Mouse (Mus musculus) ES-Bruce4 (cell line): ENCODE results near the gene Nox4.

ENCODE experiments used
- EP300 ChIP-seq: IDR thresholded peaks from 2 replicates; pipeline ENCODE4 v1.6.1; 2011; ENCODE audit warnings: low read depth, low read length; ENCODE audit not compliant: insufficient read depth
- POLR2A ChIP-seq: IDR thresholded peaks from one replicate; pipeline ENCODE4 v1.8.1; 2011; ENCODE audit warnings: low read length; ENCODE audit not compliant: insufficient read depth

DNA sequence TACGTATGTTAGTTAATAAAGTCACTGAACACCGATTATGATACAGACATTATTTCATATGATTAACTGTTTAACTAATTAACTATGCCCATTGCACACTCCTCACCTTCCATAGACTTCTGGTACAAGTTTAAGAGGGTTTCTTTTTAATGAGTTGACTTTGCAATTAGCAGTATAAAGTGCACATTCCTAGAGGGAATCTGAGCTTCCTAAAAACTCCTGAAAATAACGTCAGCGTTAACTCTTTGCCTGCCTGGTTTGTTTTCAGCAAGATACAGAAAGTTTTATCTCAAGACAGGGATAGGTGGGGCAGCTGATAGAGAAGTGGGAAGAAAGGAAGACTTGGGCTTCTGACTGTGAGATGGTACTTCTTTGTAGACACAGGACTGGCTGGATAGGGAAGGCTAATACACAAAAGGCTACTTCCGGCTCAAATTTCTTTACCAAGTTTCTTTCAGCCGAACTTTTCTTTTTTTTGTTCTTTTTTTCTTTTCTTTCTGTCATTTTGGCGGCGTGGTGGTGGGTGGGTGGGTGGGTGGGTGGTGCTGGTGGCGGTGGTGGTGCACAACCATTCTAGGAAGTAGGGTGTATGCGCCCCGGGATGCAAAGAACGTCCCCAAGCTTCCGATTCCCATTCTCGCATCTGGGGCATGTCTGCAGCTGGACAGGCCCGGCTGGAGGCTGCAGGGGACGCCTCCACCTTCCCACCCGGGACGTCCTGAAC lies at the start of gene Nox4:
- TF ChIP-seq POLR2A (no peak), EP300 (no peak)
